Mouse (Mus musculus) left cerebral cortex, postnatal 25 days (tissue): ENCODE results near the gene Pcnx3. TPM values are rescaled to one million over a fixed set of nuclear protein-coding genes. Genes with fewer than 3 reads are reported as not detected.
"Not testable (repeated sequence)": the region's sequence is repeated elsewhere in the genome, so short reads cannot be mapped to it uniquely, and the experiment has no call there.

Experiments
- DNase-seq, 2 experiments: peaks; one replicate each; pipeline ENCODE4 v3.0.0; 2022; ENCODE audit warnings: low spot score in 2 of 2, mixed read lengths in 1 of 2
- intact Hi-C: fragments of 180-260 bp; cut with DNase I; formaldehyde crosslinking; loops from one replicate; pipeline ENCODE4 v1.15.1; 2025
- total RNA-seq, 2 experiments: library from RNA; stranded (reverse); gene quantifications; 2 replicates each; pipeline ENCODE4 v1.2.3; 2021

Pcnx3 gene
- total RNA-seq, 2 experiments from 2014 or later, result 63.6 to 67.9 TPM

- no peak for DNase-seq
- intact Hi-C loops, result loop anchor here (2.0 kb wide), 2 partner anchors 41 to 51 kb away; partner anchors contain the start of genes Fam89b and Rela
Observed at GRCm38 (mm10) chr19:5687738-5688137, 970 bp downstream of the Pcnx3 start.

DNA sequence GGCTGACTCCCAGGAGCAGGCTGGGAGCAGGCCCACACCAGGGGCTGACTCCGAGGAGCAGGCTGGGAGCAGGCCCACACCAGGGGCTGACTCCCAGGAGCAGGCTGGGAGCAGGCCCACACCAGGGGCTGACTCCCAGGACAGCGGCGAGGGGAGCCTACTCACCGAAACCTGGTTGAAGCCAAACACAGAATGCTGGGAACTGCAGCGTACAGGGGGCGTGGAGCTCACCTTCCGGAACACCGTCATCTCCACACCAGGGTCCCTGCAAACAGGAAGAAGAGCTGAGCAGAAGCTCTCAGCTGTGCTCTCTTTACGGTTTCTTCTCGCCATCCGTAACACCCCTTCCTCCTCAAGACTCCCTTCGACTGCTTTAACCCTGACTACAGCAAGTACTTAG lies 1.8 kb downstream of the Pcnx3 start:
- DNase-seq, intact Hi-C loops: not testable (repeated sequence)

DNA sequence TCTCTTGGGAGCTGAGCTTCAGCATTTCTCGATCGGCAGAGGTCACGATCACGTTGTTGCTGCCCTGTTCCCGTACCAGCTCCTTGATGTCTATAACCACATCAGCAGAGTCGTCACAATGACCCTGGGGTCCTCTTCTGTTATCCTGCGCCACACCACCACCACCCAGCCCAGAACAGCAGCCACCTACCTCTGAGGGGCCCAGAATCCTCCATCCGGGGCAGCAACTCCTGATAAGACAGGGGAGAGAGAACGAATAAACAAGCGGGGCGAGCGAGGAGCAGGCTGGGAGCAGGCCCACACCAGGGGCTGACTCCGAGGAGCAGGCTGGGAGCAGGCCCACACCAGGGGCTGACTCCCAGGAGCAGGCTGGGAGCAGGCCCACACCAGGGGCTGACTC lies 2.3 kb downstream of the Pcnx3 start:
- intact Hi-C loops, result no loop called here
- no peak for DNase-seq

- no peak for DNase-seq
- intact Hi-C loops, result no loop called here
Observed at GRCm38 (mm10) chr19:5685861-5686260, 2.8 kb downstream of the Pcnx3 start.

- DNase-seq, result no peak
- intact Hi-C loops, result no loop called here
Observed at GRCm38 (mm10) chr19:5685431-5685830, 3.3 kb downstream of the Pcnx3 start.

GRCm38 (mm10) chr19:5684985-5685384 lies 3.7 kb downstream of the Pcnx3 start:
- intact Hi-C loops, result no loop called here
- DNase-seq, result no peak

DNA sequence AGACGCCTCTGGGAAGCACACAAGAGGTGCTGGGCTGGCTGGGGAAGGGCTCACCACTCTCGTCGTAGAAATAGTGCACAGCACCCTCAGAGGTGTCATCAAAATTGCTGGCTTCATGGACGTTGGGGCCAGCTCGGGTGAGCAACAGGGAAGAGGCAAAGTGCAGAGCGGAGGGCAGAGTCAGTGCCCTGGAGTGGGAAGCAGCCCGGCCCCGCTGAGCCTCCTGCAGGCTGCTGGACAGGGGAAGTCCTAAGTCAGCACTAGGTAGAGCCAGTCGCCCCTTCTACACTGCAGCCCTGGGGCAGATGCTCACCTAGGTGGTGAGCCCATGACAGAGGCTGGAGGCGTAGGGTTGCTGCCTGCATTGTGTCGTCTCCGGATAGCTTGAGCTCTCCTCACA lies 4.5 kb downstream of the Pcnx3 start:
- no peak for DNase-seq
- intact Hi-C loops, result no loop called here

GRCm38 (mm10) chr19:5680432-5680831 lies 8.3 kb downstream of the Pcnx3 start:
- DNase-seq, result no peak
- intact Hi-C loops, result no loop called here

DNA sequence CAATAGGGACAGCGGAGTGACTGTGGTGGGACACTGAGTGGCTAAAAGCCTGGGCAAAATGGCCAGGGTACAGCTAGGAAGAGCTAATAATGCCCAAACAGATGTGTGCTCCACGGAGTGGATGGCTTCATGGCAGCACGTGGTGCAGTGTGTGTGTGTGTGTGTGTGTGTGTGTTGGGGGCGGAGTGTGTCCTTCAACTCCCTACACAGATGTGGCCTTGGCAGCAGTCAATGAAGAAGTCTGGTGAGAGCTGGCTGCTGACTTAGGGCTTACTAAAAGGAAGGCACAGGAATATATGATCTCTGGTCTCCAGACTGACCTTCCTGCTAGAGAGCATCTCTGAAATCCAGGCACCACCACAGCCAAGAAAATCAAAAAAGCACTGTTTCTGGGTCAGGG lies 20.3 kb downstream of the Pcnx3 start:
- intact Hi-C loops, result no loop called here
- no peak for DNase-seq

GRCm38 (mm10) chr19:5666386-5666785 lies 22.3 kb downstream of the Pcnx3 start:
- intact Hi-C loops, result no loop called here
- DNase-seq, result no peak

GRCm38 (mm10) chr19:5665465-5665864 lies 23.2 kb downstream of the Pcnx3 start:
- DNase-seq, result no peak
- intact Hi-C loops, result no loop called here

DNA sequence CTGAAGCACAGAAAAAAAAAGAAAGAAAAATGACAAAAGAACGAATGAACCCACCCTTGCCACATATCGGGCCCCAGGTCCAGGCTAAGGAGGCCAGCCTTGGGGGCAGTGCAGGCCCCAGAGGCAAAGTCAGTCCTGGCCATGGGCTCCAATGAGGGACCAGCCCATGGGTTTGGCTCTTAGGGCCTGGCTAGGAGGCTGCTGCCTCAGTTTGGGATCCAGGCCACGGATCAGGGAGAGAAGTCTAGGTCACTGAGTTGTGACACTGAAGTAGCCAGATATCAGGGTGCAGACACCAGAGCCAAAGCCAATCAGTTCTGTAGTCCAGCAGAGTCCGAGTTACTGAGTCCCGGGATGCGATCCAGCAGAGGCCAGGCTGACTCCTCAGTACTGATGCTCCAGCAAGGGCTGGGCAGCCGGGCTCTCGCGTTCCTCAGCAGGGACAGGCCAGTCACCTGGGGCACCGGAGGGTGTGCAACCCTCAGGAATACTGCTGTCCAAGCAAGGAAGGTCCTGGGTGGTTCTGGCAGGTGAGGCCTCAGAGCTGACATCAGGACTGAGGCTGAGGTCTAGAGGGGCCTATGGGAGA lies 23.9 kb downstream of the Pcnx3 start:
- intact Hi-C loops, result no loop called here
- DNase-seq, result no peak

- DNase-seq, result peak; percentile 73 to 80
- intact Hi-C loops, result no loop called here
Observed at GRCm38 (mm10) chr19:5662981-5663913, 25.5 kb downstream of the Pcnx3 start, which contains the start of gene Sipa1. Gene Sipa1, minus strand, starts transcription at chr19:5663707.

DNA sequence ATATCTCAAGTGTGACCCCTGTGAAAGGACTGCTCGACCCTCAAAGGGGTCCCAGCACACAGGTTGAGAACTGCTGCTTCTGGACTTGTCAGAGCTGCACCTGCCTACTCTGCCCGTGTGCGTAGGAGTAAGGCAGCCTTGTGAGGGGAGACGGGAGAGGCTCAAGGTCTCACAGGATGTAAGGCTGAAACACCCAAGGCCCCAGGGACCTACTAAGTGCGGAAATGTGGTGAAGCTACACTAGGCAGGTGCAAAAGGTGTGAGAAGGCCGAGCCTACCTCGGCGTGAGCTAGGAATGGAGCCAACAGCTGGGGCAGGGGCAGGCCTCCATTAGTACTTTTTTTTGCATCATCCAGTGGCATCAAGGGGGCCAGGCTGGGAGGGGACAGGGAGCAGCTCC lies 26.4 kb downstream of the Pcnx3 start:
- intact Hi-C loops, result no loop called here
- no peak for DNase-seq

DNA sequence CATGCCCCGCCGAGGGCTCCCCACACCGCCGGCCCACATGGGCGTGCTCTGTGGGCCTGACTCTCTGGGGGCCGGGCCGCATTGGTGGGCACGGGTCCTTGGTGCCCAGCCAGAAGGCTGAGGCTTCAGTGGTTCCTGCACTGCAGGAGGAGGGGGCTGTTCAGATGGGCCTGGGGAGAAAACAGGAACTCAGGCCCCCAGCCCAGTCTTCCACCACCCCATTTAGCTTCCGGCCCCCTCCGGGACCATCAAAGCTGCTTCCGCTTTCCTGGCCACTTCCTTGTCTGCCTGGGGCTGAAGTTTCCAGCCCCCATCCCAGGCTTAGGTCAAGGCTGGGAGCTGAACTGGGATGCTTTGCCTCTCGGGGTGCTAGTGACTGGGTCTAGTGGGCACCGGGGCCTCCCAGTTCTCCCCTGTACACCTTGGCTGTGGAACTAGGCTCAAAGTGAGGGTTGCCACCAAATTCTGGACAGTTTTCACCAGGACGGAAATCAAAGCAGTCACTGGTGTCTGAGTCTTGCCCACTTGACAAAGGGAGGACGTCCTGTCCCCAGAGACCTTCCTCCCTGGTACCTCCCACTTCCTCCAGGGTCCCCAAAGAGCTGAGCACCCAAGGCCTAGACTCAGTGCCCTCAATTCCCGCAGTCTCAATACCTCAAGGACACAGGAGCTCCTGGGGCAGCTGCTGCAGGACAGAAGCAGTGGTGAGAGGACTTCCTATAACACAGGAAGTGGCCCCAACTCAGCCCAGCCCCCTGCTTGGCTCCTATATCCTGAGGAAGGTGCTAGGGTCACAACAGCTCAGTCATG lies 27.6 kb downstream of the Pcnx3 start:
- intact Hi-C loops, result no loop called here
- DNase-seq, result peak in 1 of 2 experiments; percentile 45

DNA sequence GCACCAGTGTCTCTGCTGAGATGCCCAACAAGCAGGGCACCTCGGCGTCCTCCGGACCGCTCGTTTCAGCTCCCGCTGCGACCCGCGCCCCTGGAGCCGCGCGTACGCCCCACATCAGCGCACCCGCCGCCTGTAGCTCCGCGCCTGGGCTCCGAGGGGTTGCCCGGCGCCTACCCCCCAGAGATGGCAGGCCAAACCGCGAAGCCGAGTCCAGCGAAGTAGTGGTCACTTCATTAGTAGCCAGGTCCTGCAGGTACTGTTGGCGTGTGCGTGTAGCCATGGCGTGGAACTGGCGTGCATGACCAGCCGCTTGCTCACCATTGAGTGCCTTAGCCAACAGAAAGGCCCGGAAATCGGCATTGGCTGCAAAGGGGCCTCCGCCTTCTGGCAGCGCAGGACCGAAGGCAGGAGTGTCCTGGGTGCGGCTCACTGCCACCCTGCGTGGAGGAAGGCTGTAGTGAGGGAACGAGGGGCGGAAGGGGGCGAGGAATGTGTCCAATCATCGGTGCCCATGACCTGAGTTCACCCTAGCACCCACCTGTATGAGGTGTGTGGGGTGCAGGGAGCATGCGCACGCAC lies 33.9 kb downstream of the Pcnx3 start:
- intact Hi-C loops, result no loop called here
- no peak for DNase-seq

GRCm38 (mm10) chr19:5653969-5654719 lies 34.6 kb downstream of the Pcnx3 start:
- no peak for DNase-seq

GRCm38 (mm10) chr19:5652570-5652969 lies 36.1 kb downstream of the Pcnx3 start:
- DNase-seq, result peak in 1 of 2 experiments; percentile 59
- intact Hi-C loops, result no loop called here

More at GRCm38 (mm10) chr19:5653969-5654719, 34.6 kb downstream of the Pcnx3 start:
- intact Hi-C loops, result no loop called here
